Mouse (Mus musculus) MEL (cell line): ENCODE measurements at regions not wholly inside any gene's neighbourhood (a gene's known extent, or its start where the extent isn't known, plus 50 kb on each side); places are given as distances from the start of the nearest gene placed in this dataset.

Experiments
- BHLHE40 ChIP-seq: IDR thresholded peaks from 2 replicates; pipeline ENCODE4 v1.6.1; 2012; ENCODE audit warnings: low read depth, mild to moderate bottlenecking, inconsistent platforms, low read length, improper control_type of control experiment, borderline replicate concordance
- CTCF ChIP-seq, 3 experiments: IDR thresholded peaks in 2 of 3; conservative IDR thresholded peaks in 1 of 3; 2 replicates each; pipeline ENCODE4 v1.5.1; 2011 to 2012; ENCODE audit warnings: low read length in 3 of 3, low read depth in 2 of 3, mild to moderate bottlenecking in 2 of 3, improper control_type of control experiment in 1 of 3, inconsistent platforms in 1 of 3, mixed read lengths in 1 of 3, moderate library complexity in 1 of 3; ENCODE audit not compliant: control insufficient read depth in 1 of 3, insufficient read depth in 1 of 3, poor library complexity in 1 of 3, severe bottlenecking in 1 of 3
- EP300 ChIP-seq, 2 experiments: IDR thresholded peaks; 2 replicates each; pipeline ENCODE4 v1.6.1; 2011; ENCODE audit warnings: improper control_type of control experiment in 2 of 2, low read length in 2 of 2, low read depth in 1 of 2, mild to moderate bottlenecking in 1 of 2
- GABPA ChIP-seq: IDR thresholded peaks from 2 replicates; pipeline ENCODE4 v1.6.1; 2012; ENCODE audit warnings: low read depth, mild to moderate bottlenecking, inconsistent platforms, low read length, improper control_type of control experiment, moderate library complexity
- HCFC1 ChIP-seq: IDR thresholded peaks from 2 replicates; pipeline ENCODE4 v1.6.1; 2012; ENCODE audit warnings: low read depth, mild to moderate bottlenecking, inconsistent platforms, low read length, improper control_type of control experiment, moderate library complexity
- NRF1 ChIP-seq: IDR thresholded peaks from 2 replicates; pipeline ENCODE4 v1.6.1; 2014; ENCODE audit warnings: low read depth, mild to moderate bottlenecking, inconsistent platforms, low read length, improper control_type of control experiment, moderate library complexity; ENCODE audit not compliant: poor library complexity, insufficient read depth, severe bottlenecking
- ZNF384 ChIP-seq: IDR thresholded peaks from 2 replicates; pipeline ENCODE4 v1.6.1; 2012; ENCODE audit warnings: low read depth, mild to moderate bottlenecking, inconsistent platforms, low read length, improper control_type of control experiment

DNA sequence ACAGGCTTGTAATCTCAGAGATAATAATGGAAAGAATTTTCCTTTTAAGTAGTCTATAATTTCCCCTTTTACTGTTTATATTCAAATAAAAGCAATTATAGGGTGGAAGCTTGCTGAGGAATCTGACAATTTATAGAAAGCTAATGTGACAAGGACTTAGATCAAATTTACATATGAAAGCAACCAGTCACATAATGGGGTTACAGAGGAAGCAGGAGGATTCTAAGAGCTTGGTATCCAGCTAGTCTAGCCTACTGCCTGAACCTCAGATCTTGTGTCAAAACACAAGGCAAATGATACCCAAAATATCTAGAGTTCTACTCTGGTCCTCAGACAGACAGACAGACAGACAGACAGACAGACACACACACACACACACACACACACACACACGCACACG, 1519.0 kb upstream of the Dsel start:
- no peak for TF ChIP-seq CTCF (IDR thresholded peaks at IDR 0.05 in 2 of 3, conservative IDR thresholded peaks at IDR 0.05 in 1 of 3; ENCODE audit: control insufficient read depth in 1 of 3, insufficient read depth in 1 of 3, low read depth in 2 of 3, low read length in 3 of 3, poor library complexity in 1 of 3, severe bottlenecking in 1 of 3)
- no peak for TF ChIP-seq HCFC1
- no peak for TF ChIP-seq NRF1
- no peak for TF ChIP-seq ZNF384
- no peak for TF ChIP-seq GABPA
- no peak for TF ChIP-seq BHLHE40
- no peak for TF ChIP-seq EP300 (IDR thresholded peaks at IDR 0.05; ENCODE audit: low read depth in 1 of 2, low read length in 2 of 2)
